Mouse (Mus musculus) myocyte (in vitro differentiated cells): Measurements from ENCODE around the gene Man1c1.

ENCODE experiments used
- E2F4 ChIP-seq: IDR thresholded peaks from one replicate; pipeline ENCODE4 v1.6.1; 2011; ENCODE audit warnings: mild to moderate bottlenecking, control low read depth, moderate library complexity; ENCODE audit not compliant: insufficient read depth
- MYOD1 ChIP-seq, 3 experiments: IDR thresholded peaks; one replicate each; pipeline ENCODE4 v1.6.1; 2011; ENCODE audit warnings: control low read depth in 2 of 3, low read depth in 2 of 3, mild to moderate bottlenecking in 2 of 3, moderate library complexity in 1 of 3; ENCODE audit not compliant: insufficient read length in 2 of 3, control insufficient read depth in 1 of 3
- MYOG ChIP-seq, 3 experiments: IDR thresholded peaks; one replicate each; pipeline ENCODE4 v1.6.1; 2011; ENCODE audit warnings: control low read depth in 2 of 3, low read depth in 2 of 3, mild to moderate bottlenecking in 2 of 3; ENCODE audit not compliant: insufficient read length in 2 of 3, control insufficient read depth in 1 of 3, insufficient read depth in 1 of 3
- POLR2A ChIP-seq: IDR thresholded peaks from one replicate; pipeline ENCODE4 v1.6.1; 2011; ENCODE audit warnings: low read depth, mild to moderate bottlenecking, control low read depth, moderate library complexity; ENCODE audit not compliant: insufficient read length
- SRF ChIP-seq: IDR thresholded peaks from one replicate; pipeline ENCODE4 v1.6.1; 2011; ENCODE audit warnings: low read depth; ENCODE audit not compliant: control insufficient read depth, insufficient read length
- TCF12 ChIP-seq: IDR thresholded peaks from one replicate; pipeline ENCODE4 v1.6.1; 2011; ENCODE audit warnings: mild to moderate bottlenecking, control low read depth; ENCODE audit not compliant: poor library complexity, insufficient read depth, severe bottlenecking

GRCm38 (mm10) chr4:134683892-134684291 is 20.2 kb downstream of the Man1c1 start:
- no peak for TF ChIP-seq MYOD1 (IDR thresholded peaks at IDR 0.05; ENCODE audit: control insufficient read depth in 1 of 3, insufficient read length in 2 of 3, low read depth in 2 of 3)
- TF ChIP-seq POLR2A = no peak
- TF ChIP-seq SRF = no peak
- TF ChIP-seq TCF12 = no peak
- no peak for TF ChIP-seq MYOG (IDR thresholded peaks at IDR 0.05; ENCODE audit: control insufficient read depth in 1 of 3, insufficient read depth in 1 of 3, insufficient read length in 2 of 3, low read depth in 2 of 3)
- no peak for TF ChIP-seq E2F4
